Mouse (Mus musculus): Measurements from ENCODE around the gene Spock2.

GRCm38 (mm10) chr10:60171368-60171767 is 65.3 kb downstream of the Spock2 start:
- no peak for TF ChIP-seq CTCF (IDR thresholded peaks at IDR 0.05; ENCODE audit: low read depth)
- no peak for TF ChIP-seq EP300 (IDR thresholded peaks at IDR 0.05; ENCODE audit: low read depth)
